Mouse (Mus musculus): ENCODE measurements at regions not wholly inside any gene's neighbourhood (a gene's known extent, or its start where the extent isn't known, plus 50 kb on each side); places are given as distances from the start of the nearest gene placed in this dataset.

DNA sequence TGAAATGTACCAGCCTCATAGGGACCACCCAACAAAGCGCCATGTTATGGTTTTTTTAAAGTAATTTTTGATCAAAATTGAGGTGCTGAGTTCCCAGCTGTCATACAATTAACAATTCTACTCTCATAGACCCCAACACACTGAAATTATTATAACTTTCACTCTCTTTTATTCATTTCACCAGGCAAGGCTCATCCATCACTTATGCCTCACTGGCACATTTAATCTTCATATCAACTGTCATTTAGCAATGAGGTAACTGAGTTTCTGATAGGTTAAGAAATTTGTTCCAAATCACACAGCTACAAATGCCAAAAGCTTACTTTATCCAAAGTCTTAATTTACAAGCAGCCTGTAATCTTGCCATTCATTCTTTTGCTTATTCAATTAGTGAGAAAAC, 276.1 kb upstream of the Snx7 start:
- TF ChIP-seq CTCF (IDR thresholded peaks at IDR 0.05) (no peak), EP300 (IDR thresholded peaks at IDR 0.05) (no peak)

Data from lung, postnatal 0 days (tissue).